Mouse (Mus musculus) kidney, embryonic 14.5 days (tissue): Measurements from ENCODE around the gene Dhx35. TPM values are rescaled to one million over a fixed set of nuclear protein-coding genes. Genes with fewer than 3 reads are reported as not detected.

Source experiments
- ATAC-seq: fragments of 200-750 bp; cut with Nextera tagmentation; 2 replicates; pipeline ENCODE4 v1.8.0; 2017; ENCODE audit warnings: moderate number of reproducible peaks, mild to moderate bottlenecking, moderate TSS enrichment, moderate library complexity; ENCODE audit not compliant: low FRiP score, low TSS enrichment
- H3K27ac ChIP-seq: fragments of 300-500 bp; sonication (generic); 2 replicates; pipeline ENCODE4 v1.5.1; 2014; ENCODE audit warnings: low read depth, mild to moderate bottlenecking, low read length, moderate library complexity, mixed read lengths
- H3K27me3 ChIP-seq: fragments of 300-500 bp; sonication (generic); 2 replicates; pipeline ENCODE4 v1.6.1; 2014; ENCODE audit warnings: mild to moderate bottlenecking, low read length; ENCODE audit not compliant: control insufficient read depth, insufficient read depth
- H3K36me3 ChIP-seq: fragments of 300-500 bp; sonication (generic); 2 replicates; pipeline ENCODE4 v1.6.1; 2014; ENCODE audit warnings: low read length, mixed read lengths; ENCODE audit not compliant: control insufficient read depth, insufficient read depth
- H3K4me1 ChIP-seq: fragments of 300-500 bp; sonication (generic); 2 replicates; pipeline ENCODE4 v1.6.1; 2014; ENCODE audit warnings: low read length, mixed read lengths; ENCODE audit not compliant: control insufficient read depth, insufficient read depth
- H3K4me2 ChIP-seq: fragments of 300-500 bp; sonication (generic); replicated peaks from 2 replicates; pipeline ENCODE4 v1.6.1; 2014; ENCODE audit warnings: low read depth, mild to moderate bottlenecking, low read length
- H3K4me3 ChIP-seq: fragments of 300-500 bp; sonication (generic); 2 replicates; pipeline ENCODE4 v1.5.1; 2014; ENCODE audit warnings: mild to moderate bottlenecking, low read length
- H3K9ac ChIP-seq: fragments of 300-500 bp; sonication (generic); 2 replicates; pipeline ENCODE4 v1.6.1; 2014; ENCODE audit warnings: low read depth, mild to moderate bottlenecking, low read length, moderate library complexity
- H3K9me3 ChIP-seq: fragments of 300-500 bp; sonication (generic); 2 replicates; pipeline ENCODE4 v1.6.1; 2016; ENCODE audit warnings: low read length; ENCODE audit not compliant: control insufficient read depth
- WGBS: fragments of 180-500 bp; shearing (Covaris S2); extraction: QIAGEN DNeasy Blood & Tissue Kit; methylation state at CpG from one replicate; pipeline ENCODE4 v1.1.7; 2014; 5-methylcytosine and 5-hydroxymethylcytosine counted together
- polyA plus RNA-seq: library from polyadenylated mRNA; unstranded; fragments of >200 nt; fragmentation: Nextera tagmentation; extraction: Ambion mirVana; gene quantifications from 2 replicates; pipeline ENCODE4 v1.2.1, GENCODE M21; 2014

Gene Dhx35
- polyA plus RNA-seq = 13.8 and 24.8 TPM in 2 replicates

DNA sequence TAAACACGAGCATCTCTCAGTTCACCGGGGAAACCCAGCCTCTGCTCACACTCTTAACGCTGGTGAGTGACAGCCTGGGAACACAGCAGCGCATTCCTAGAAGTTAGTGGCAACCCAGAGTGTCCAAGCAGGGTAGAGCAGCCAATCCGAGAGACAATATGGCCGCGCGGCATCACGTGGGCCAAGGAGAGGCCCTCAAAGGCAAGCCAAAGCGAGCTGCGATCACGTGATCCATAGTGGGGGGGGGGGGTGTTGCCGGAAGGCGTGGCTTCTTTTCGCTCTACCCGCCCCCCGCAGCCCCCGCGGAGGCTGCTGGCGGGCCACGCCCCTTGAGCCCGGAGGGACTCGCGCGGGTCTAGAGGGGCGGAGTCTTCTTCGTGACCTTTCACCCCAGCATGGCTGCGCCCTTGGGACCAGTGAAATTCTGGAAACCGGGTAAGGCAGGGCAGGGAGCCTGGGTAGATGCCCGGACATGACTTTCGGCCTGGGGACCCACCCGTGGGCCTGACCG, at the start of gene Dhx35:
Dhx35 (plus strand) TSS at position 314 of the 511 bp plus-strand sequence.
- peak within 1 kb of the TSS; percentile 72 for H3K4me3 ChIP-seq
- H3K4me1 ChIP-seq = peaks cover 7% of the 10 kb centered on the region; the same call in 1 of the 2 replicates
- no peaks in the 10 kb centered on the region for H3K9me3 ChIP-seq
- peak within 1 kb of the TSS; percentile 68 for H3K27ac ChIP-seq
- peak within 1 kb of the TSS; percentile 71 for H3K4me2 ChIP-seq
- 0% methylated on average over 29 of the region's 33 CpGs for WGBS
- ATAC-seq = peak; percentile 99
- H3K36me3 ChIP-seq = no peaks in the 10 kb centered on the region
- no peaks in the 10 kb centered on the region for H3K27me3 ChIP-seq
- peak within 1 kb of the TSS; percentile 65 for H3K9ac ChIP-seq

DNA sequence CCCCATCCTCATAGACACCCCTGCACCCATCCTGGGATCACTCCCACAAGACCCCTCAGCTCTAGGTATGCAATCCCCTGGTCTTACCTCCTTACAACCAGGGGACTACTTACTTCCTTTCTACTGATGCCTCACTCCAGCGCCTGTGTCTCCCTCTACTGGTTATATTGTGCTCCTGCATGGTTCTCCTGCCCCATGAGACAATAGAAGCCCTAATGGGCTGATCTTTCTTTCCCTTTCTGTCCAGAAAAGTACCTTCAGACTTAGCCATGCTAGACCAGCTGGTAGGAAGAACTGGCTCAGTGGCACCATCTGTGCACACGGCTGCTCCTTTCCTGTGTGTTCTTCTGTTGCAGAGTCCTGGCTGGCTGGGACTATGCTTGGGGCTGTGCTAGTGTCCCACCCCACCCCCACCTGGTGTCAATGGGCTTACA, 49.5 kb upstream of the Dhx35 start:
- Histone ChIP-seq H3K36me3 (no peaks in the 10 kb centered on the region), H3K4me1 (no peaks in the 10 kb centered on the region), H3K4me2 (no peak overlapping the region), H3K27ac (no peak overlapping the region), H3K4me3 (no peak overlapping the region), H3K9ac (no peak overlapping the region), H3K9me3 (no peaks in the 10 kb centered on the region), H3K27me3 (no peaks in the 10 kb centered on the region)
- WGBS = 21% methylated on average over 2 of the region's 2 CpGs
- peak; percentile 65; the same call in 1 of the 2 replicates for ATAC-seq

DNA sequence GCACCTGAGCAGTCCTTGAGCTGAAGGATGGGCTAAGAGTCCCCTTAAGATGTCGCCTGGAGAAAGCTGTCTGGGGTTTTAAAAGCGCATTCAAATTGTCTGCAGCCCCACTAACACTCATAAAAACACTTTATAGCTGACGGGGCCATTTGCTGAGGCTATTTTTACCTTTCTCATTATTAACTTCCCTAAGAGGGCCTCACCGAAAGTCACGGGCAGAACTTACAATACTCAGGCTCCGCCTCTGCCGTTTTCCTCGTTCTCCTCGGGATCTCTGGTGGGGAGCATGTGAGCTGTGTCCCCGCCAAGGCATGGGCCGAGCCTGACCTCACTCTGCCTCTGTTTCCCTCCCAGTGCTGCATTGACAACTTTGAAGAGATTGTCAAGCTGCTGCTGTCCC, 48.4 kb upstream of the Dhx35 start:
- no peaks in the 10 kb centered on the region for H3K36me3 ChIP-seq
- H3K27ac ChIP-seq = no peak overlapping the region
- no peak for ATAC-seq
- no peaks in the 10 kb centered on the region for H3K4me1 ChIP-seq
- WGBS = 54% methylated on average over 11 of the region's 11 CpGs
- H3K27me3 ChIP-seq = no peaks in the 10 kb centered on the region
- no peak overlapping the region for H3K4me2 ChIP-seq
- H3K9me3 ChIP-seq = no peaks in the 10 kb centered on the region
- no peak overlapping the region for H3K4me3 ChIP-seq
- H3K9ac ChIP-seq = no peak overlapping the region

GRCm38 (mm10) chr2:158749366-158749765, 45.2 kb upstream of the Dhx35 start:
- H3K27ac ChIP-seq = no peak overlapping the region
- H3K27me3 ChIP-seq = no peaks in the 10 kb centered on the region
- WGBS = 87% methylated on average over 9 of the region's 9 CpGs
- no peak for ATAC-seq
- H3K4me1 ChIP-seq = peaks cover 2% of the 10 kb centered on the region; the same call in 1 of the 2 replicates
- no peak overlapping the region for H3K9ac ChIP-seq
- no peak overlapping the region for H3K4me2 ChIP-seq
- H3K36me3 ChIP-seq = no peaks in the 10 kb centered on the region
- no peak overlapping the region for H3K4me3 ChIP-seq
- no peaks in the 10 kb centered on the region for H3K9me3 ChIP-seq

GRCm38 (mm10) chr2:158760231-158760630, 34.4 kb upstream of the Dhx35 start:
- WGBS = 71% methylated on average over 2 of the region's 2 CpGs
- no peaks in the 10 kb centered on the region for H3K27me3 ChIP-seq
- H3K9me3 ChIP-seq = no peaks in the 10 kb centered on the region
- no peak for ATAC-seq
- no peaks in the 10 kb centered on the region; the same call in none of the 2 replicates for H3K36me3 ChIP-seq
- H3K4me3 ChIP-seq = no peak overlapping the region
- no peak overlapping the region for H3K4me2 ChIP-seq
- H3K27ac ChIP-seq = no peak overlapping the region
- no peak overlapping the region for H3K9ac ChIP-seq
- H3K4me1 ChIP-seq = no peaks in the 10 kb centered on the region

DNA sequence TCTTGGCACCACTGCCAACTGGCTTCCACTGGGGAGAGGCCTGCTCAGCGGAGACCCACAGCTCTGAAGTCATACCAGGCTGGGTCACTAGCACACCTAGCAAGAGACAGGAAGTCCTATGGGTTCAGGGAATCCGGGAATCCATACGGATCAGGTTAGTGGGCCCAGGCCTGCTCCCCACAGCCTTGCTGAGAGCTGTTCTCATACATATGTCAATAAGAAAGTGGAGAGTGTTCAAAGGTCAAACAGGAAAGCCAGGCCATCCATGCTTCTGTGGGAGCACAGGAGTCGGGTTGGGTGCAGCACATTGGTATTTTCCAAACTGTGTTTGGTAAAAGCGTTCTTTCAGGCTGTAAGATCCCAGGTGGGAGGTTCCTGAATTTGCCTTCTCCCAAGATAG, 32.3 kb upstream of the Dhx35 start:
- Histone ChIP-seq H3K36me3 (no peaks in the 10 kb centered on the region; the same call in none of the 2 replicates), H3K9ac (no peak overlapping the region), H3K27me3 (no peaks in the 10 kb centered on the region), H3K4me3 (no peak overlapping the region), H3K4me2 (no peak overlapping the region), H3K27ac (no peak overlapping the region), H3K4me1 (no peaks in the 10 kb centered on the region), H3K9me3 (no peaks in the 10 kb centered on the region)
- WGBS = 87% methylated on average over 5 of the region's 5 CpGs
- ATAC-seq = no peak

GRCm38 (mm10) chr2:158767742-158768339, 26.8 kb upstream of the Dhx35 start, which contains the start of gene Fam83d:
TSS of gene Fam83d (plus strand) at chr2:158768093.
- Histone ChIP-seq H3K4me3 (peak within 1 kb of the TSS; percentile 87), H3K27ac (peak within 1 kb of the TSS; percentile 69; the same call in 1 of the 2 replicates), H3K4me2 (peak within 1 kb of the TSS; percentile 94), H3K9me3 (no peaks in the 10 kb centered on the region), H3K27me3 (no peaks in the 10 kb centered on the region), H3K36me3 (peaks cover 4% of the 10 kb centered on the region; the same call in 1 of the 2 replicates), H3K4me1 (peaks cover 29% of the 10 kb centered on the region), H3K9ac (peak within 1 kb of the TSS; percentile 82)
- 0% methylated on average over 48 of the region's 48 CpGs for WGBS
- ATAC-seq = peak; percentile 98

- no peak for ATAC-seq
- WGBS = under 1% methylated on average over 36 of the region's 37 CpGs
- peak overlapping the region; percentile 69; the same call in 1 of the 2 replicates for H3K27ac ChIP-seq
- H3K27me3 ChIP-seq = no peaks in the 10 kb centered on the region
- H3K9ac ChIP-seq = peak overlapping the region; percentile 82
- peak overlapping the region; percentile 87 for H3K4me3 ChIP-seq
- no peaks in the 10 kb centered on the region for H3K9me3 ChIP-seq
- H3K36me3 ChIP-seq = peaks cover 8% of the 10 kb centered on the region; the same call in 1 of the 2 replicates
- peak overlapping the region; percentile 94 for H3K4me2 ChIP-seq
- H3K4me1 ChIP-seq = peaks cover 29% of the 10 kb centered on the region
These were observed 26.3 kb upstream of the Dhx35 start for GRCm38 (mm10) chr2:158768350-158768749.

DNA sequence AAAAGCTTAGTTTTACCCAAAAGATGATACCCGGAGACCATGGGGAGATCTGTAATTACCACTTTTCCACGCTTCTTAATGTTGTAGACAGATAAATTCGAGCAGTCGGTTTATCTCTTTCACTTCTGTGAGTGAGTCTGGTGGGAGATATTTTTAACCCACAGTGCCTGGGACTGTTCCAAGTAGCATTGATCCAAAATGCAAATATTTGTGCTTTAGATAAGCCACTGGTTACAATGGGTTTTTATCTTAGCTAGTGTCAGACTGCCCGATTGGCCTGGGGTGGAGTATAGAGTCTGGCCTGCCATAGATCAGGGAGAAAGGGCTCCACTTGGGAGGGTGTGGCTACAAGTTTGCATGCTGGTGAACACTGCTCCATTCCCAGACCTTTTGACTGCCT, 25.8 kb upstream of the Dhx35 start:
- H3K4me1 ChIP-seq = peaks cover 29% of the 10 kb centered on the region
- H3K4me2 ChIP-seq = peak overlapping the region; percentile 94
- peak overlapping the region; percentile 82; the same call in 1 of the 2 replicates for H3K9ac ChIP-seq
- no peak overlapping the region for H3K27ac ChIP-seq
- peak overlapping the region; percentile 87 for H3K4me3 ChIP-seq
- WGBS = 5% methylated on average over 5 of the region's 5 CpGs
- no peaks in the 10 kb centered on the region for H3K27me3 ChIP-seq
- H3K9me3 ChIP-seq = no peaks in the 10 kb centered on the region
- peaks cover 12% of the 10 kb centered on the region for H3K36me3 ChIP-seq
- ATAC-seq = no peak
